Mouse (Mus musculus): Measurements from ENCODE around the gene 1600014C23Rik. TPM values are rescaled to one million over a fixed set of nuclear protein-coding genes. Genes with fewer than 3 reads are reported as not detected.

The 1600014C23Rik gene
- total and polyA plus RNA-seq, 3 experiments, result 0.81 to 2.7 TPM; not detected in 1

DNA sequence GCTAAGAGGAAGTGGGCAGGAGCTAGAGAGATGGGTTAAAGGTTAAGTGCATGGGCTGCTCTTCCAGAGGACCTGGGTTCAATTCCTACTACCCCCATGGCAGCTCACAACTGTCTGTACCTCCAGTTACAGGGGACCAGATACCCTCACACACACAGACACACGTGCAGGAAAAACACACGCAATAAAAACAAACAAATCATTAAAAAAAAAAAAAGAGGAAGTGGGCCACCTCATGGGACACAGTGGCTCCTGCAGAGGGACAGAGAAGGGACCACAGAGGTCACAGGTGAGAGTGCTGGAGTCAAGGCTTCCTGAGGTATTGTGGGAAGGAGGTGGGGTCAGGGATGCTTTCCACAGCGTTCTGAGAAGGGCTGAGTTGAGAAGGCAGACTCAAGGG, 22.1 kb downstream of the 1600014C23Rik start:
- DNase-seq (ENCODE audit: low read depth, low spot score), result peak; percentile 49
- Histone ChIP-seq H3K36me3 (ENCODE audit: control insufficient read depth in 1 of 2, insufficient read depth in 2 of 2, low read length in 2 of 2) (no peaks in the 10 kb centered on the region), H3K79me2 (ENCODE audit: control insufficient read depth, insufficient read depth, low read length, poor library complexity) (no peaks in the 10 kb centered on the region), H3K27me3 (ENCODE audit: control insufficient read depth in 1 of 2, insufficient read depth in 2 of 2, low read length in 2 of 2) (no peaks in the 10 kb centered on the region), H3K9ac (ENCODE audit: control insufficient read depth, low read depth, low read length, poor library complexity, severe bottlenecking) (no peak overlapping the region), H3K9me3 (replicated peaks; ENCODE audit: insufficient read depth, low read length) (no peaks in the 10 kb centered on the region), H3K27ac (ENCODE audit: control insufficient read depth, low read depth, low read length) (no peak overlapping the region), H3K4me1 (ENCODE audit: control insufficient read depth in 1 of 2, insufficient read depth in 2 of 2, low read length in 2 of 2) (peaks cover 3 to 21% of the 10 kb centered on the region in 2 experiments; a peak in 3 of 4 replicates), H3K4me3 (ENCODE audit: control insufficient read depth in 1 of 2, insufficient read depth in 1 of 2, low read depth in 2 of 2, low read length in 2 of 2) (peak overlapping the region in 1 of 2 experiments; percentile 11; a peak in 1 of 4 replicates)
- no peak for TF ChIP-seq USF2 (IDR thresholded peaks at IDR 0.05; ENCODE audit: borderline replicate concordance in 1 of 2, insufficient read depth in 1 of 2, low read depth in 1 of 2, low read length in 2 of 2)
- 0 out of 2 replicates have a peak, but pooled peaks have one; percentile 8 for TF ChIP-seq ETS1 (IDR thresholded peaks at IDR 0.05; ENCODE audit: low read depth, low read length)
- TF ChIP-seq ZNF384 (IDR thresholded peaks at IDR 0.05; ENCODE audit: low read depth, low read length), result peak; percentile 87
- TF ChIP-seq MXI1 (IDR thresholded peaks at IDR 0.05; ENCODE audit: low read depth, low read length), result peak; percentile 33; the same call in 1 of the 2 replicates
- peak; percentile 76; the same call in 1 of the 2 replicates for TF ChIP-seq BHLHE40 (IDR thresholded peaks at IDR 0.05; ENCODE audit: borderline replicate concordance, low read depth, low read length)
- TF ChIP-seq KAT2A (conservative IDR thresholded peaks at IDR 0.05; ENCODE audit: low read depth, low read length), result no peak

GRCm38 (mm10) chr17:45710407-45710806, 23.2 kb downstream of the 1600014C23Rik start:
- no peak overlapping the region for H3K4me3 ChIP-seq (ENCODE audit: control insufficient read depth in 1 of 2, insufficient read depth in 1 of 2, low read depth in 2 of 2, low read length in 2 of 2)
- no peaks in the 10 kb centered on the region for H3K79me2 ChIP-seq (ENCODE audit: control insufficient read depth, insufficient read depth, low read length, poor library complexity)
- no peaks in the 10 kb centered on the region for H3K27me3 ChIP-seq (ENCODE audit: control insufficient read depth in 1 of 2, insufficient read depth in 2 of 2, low read length in 2 of 2)
- H3K9ac ChIP-seq (ENCODE audit: control insufficient read depth, low read depth, low read length, poor library complexity, severe bottlenecking), result no peak overlapping the region
- no peak overlapping the region for H3K27ac ChIP-seq (ENCODE audit: control insufficient read depth, low read depth, low read length)
- no peaks in the 10 kb centered on the region for H3K36me3 ChIP-seq (ENCODE audit: control insufficient read depth in 1 of 2, insufficient read depth in 2 of 2, low read length in 2 of 2)
- H3K9me3 ChIP-seq (replicated peaks; ENCODE audit: insufficient read depth, low read length), result no peaks in the 10 kb centered on the region
- no peak for DNase-seq (ENCODE audit: low read depth, low spot score)
- H3K4me1 ChIP-seq (ENCODE audit: control insufficient read depth in 1 of 2, insufficient read depth in 2 of 2, low read length in 2 of 2), result peaks cover 3 to 21% of the 10 kb centered on the region in 2 experiments; a peak in 3 of 4 replicates
- TF ChIP-seq RAD21 (IDR thresholded peaks at IDR 0.05; ENCODE audit: low read depth, low read length), result no peak
- no peak for TF ChIP-seq POLR2A (IDR thresholded peaks at IDR 0.05; ENCODE audit: control insufficient read depth in 1 of 2, insufficient read depth in 1 of 2, low read depth in 1 of 2, low read length in 2 of 2, poor library complexity in 1 of 2)
- TF ChIP-seq USF1 (IDR thresholded peaks at IDR 0.05; ENCODE audit: low read depth, low read length), result no peak
- no peak for TF ChIP-seq USF2 (IDR thresholded peaks at IDR 0.05; ENCODE audit: borderline replicate concordance in 1 of 2, insufficient read depth in 1 of 2, low read depth in 1 of 2, low read length in 2 of 2)
- TF ChIP-seq SMC3 (IDR thresholded peaks at IDR 0.05; ENCODE audit: low read depth, low read length), result no peak
- TF ChIP-seq ETS1 (IDR thresholded peaks at IDR 0.05; ENCODE audit: low read depth, low read length), result no peak
- no peak for TF ChIP-seq MAFK (IDR thresholded peaks at IDR 0.05; ENCODE audit: borderline replicate concordance, low read depth, low read length)
- TF ChIP-seq POLR2AphosphoS5 (IDR thresholded peaks at IDR 0.05; ENCODE audit: borderline replicate concordance, low read depth, low read length), result no peak
- no peak for TF ChIP-seq MXI1 (IDR thresholded peaks at IDR 0.05; ENCODE audit: low read depth, low read length)
- TF ChIP-seq SIN3A (IDR thresholded peaks at IDR 0.05; ENCODE audit: low read length), result no peak
- TF ChIP-seq RCOR1 (IDR thresholded peaks at IDR 0.05; ENCODE audit: low read depth, low read length), result no peak
- no peak for TF ChIP-seq HCFC1 (IDR thresholded peaks at IDR 0.05; ENCODE audit: low read depth, low read length)
- no peak for TF ChIP-seq CHD2 (IDR thresholded peaks at IDR 0.05; ENCODE audit: low read length)
- no peak for TF ChIP-seq GATA1 (IDR thresholded peaks at IDR 0.05; ENCODE audit: low read depth, low read length)
- TF ChIP-seq CTCF (IDR thresholded peaks at IDR 0.05 in 2 of 3, conservative IDR thresholded peaks at IDR 0.05 in 1 of 3; ENCODE audit: control insufficient read depth in 1 of 3, insufficient read depth in 1 of 3, low read depth in 2 of 3, low read length in 3 of 3, poor library complexity in 1 of 3, severe bottlenecking in 1 of 3), result no peak
- no peak for TF ChIP-seq NRF1 (IDR thresholded peaks at IDR 0.05; ENCODE audit: insufficient read depth, low read depth, low read length, poor library complexity, severe bottlenecking)
- TF ChIP-seq ELF1 (IDR thresholded peaks at IDR 0.05; ENCODE audit: low read depth, low read length), result no peak
